Mouse (Mus musculus): Measurements from ENCODE around the gene Rrp1b. TPM values are rescaled to one million over a fixed set of nuclear protein-coding genes. Genes with fewer than 3 reads are reported as not detected.
"Not testable (repeated sequence)": the region's sequence is repeated elsewhere in the genome, so short reads cannot be mapped to it uniquely, and the experiment has no call there.

Rrp1b gene
- total RNA-seq, 2 experiments from 2014 or later: 15.3 to 22.4 TPM

GRCm38 (mm10) chr17:32075164-32075563 is 39.3 kb downstream of the Rrp1b start:
- peak; percentile 46 to 58 for DNase-seq (ENCODE audit: extremely low spot score in 1 of 2, low spot score in 1 of 2)

- no peak for DNase-seq (ENCODE audit: extremely low spot score in 1 of 2, low spot score in 1 of 2)
Observed at GRCm38 (mm10) chr17:32083351-32083750, 47.5 kb downstream of the Rrp1b start.

GRCm38 (mm10) chr17:32087069-32087468 is 51.2 kb downstream of the Rrp1b start:
- no peak for DNase-seq (ENCODE audit: extremely low spot score in 1 of 2, low spot score in 1 of 2)

- DNase-seq (ENCODE audit: extremely low spot score in 1 of 2, low spot score in 1 of 2): no peak
Observed at GRCm38 (mm10) chr17:32091032-32091363, 55.1 kb downstream of the Rrp1b start.

GRCm38 (mm10) chr17:32091364-32092240 is 55.7 kb downstream of the Rrp1b start:
- peak; percentile 47 to 48 for DNase-seq (ENCODE audit: extremely low spot score in 1 of 2, low spot score in 1 of 2)

- no peak for DNase-seq (ENCODE audit: extremely low spot score in 1 of 2, low spot score in 1 of 2)
Observed at GRCm38 (mm10) chr17:32092241-32092619, 56.3 kb downstream of the Rrp1b start.

- no peak for DNase-seq (ENCODE audit: extremely low spot score in 1 of 2, low spot score in 1 of 2)
Observed at GRCm38 (mm10) chr17:32092895-32093294, 57.0 kb downstream of the Rrp1b start.

GRCm38 (mm10) chr17:32097676-32098075 is 61.8 kb downstream of the Rrp1b start:
- DNase-seq (ENCODE audit: extremely low spot score in 1 of 2, low spot score in 1 of 2): no peak

- not testable (repeated sequence) for DNase-seq (ENCODE audit: extremely low spot score in 1 of 2, low spot score in 1 of 2)
Observed at GRCm38 (mm10) chr17:32098905-32099304, 63.0 kb downstream of the Rrp1b start.

GRCm38 (mm10) chr17:32099574-32099942 is 63.7 kb downstream of the Rrp1b start:
- DNase-seq (ENCODE audit: extremely low spot score in 1 of 2, low spot score in 1 of 2): no peak

- DNase-seq (ENCODE audit: extremely low spot score in 1 of 2, low spot score in 1 of 2): no peak
Observed at GRCm38 (mm10) chr17:32099943-32100586, 64.2 kb downstream of the Rrp1b start.

GRCm38 (mm10) chr17:32103054-32103453 is 67.2 kb downstream of the Rrp1b start:
- no peak for DNase-seq (ENCODE audit: extremely low spot score in 1 of 2, low spot score in 1 of 2)

GRCm38 (mm10) chr17:32106358-32106757 is 70.5 kb downstream of the Rrp1b start:
- DNase-seq (ENCODE audit: extremely low spot score in 1 of 2, low spot score in 1 of 2): no peak

GRCm38 (mm10) chr17:32107877-32108276 is 72.0 kb downstream of the Rrp1b start:
- no peak for DNase-seq (ENCODE audit: extremely low spot score in 1 of 2, low spot score in 1 of 2)

GRCm38 (mm10) chr17:32108320-32109011 is 72.6 kb downstream of the Rrp1b start:
- not testable (repeated sequence) for DNase-seq (ENCODE audit: extremely low spot score in 1 of 2, low spot score in 1 of 2)

GRCm38 (mm10) chr17:32109201-32109940 is 73.5 kb downstream of the Rrp1b start:
- DNase-seq (ENCODE audit: extremely low spot score in 1 of 2, low spot score in 1 of 2): no peak

GRCm38 (mm10) chr17:32110424-32110823 is 74.5 kb downstream of the Rrp1b start:
- no peak for DNase-seq (ENCODE audit: extremely low spot score in 1 of 2, low spot score in 1 of 2)

GRCm38 (mm10) chr17:32110980-32111780 is 75.3 kb downstream of the Rrp1b start:
- no peak for DNase-seq (ENCODE audit: extremely low spot score in 1 of 2, low spot score in 1 of 2)

Data from layer of hippocampus, postnatal 25 days (tissue).